Mouse (Mus musculus) bone marrow, adult 2 months (tissue): ENCODE results near the gene Rrm2. TPM values are rescaled to one million over a fixed set of nuclear protein-coding genes. Genes with fewer than 3 reads are reported as not detected.

Source experiments
- H3K27ac ChIP-seq: fragments of 200-500 bp; 2 replicates; pipeline ENCODE4 v1.5.1; 2012; ENCODE audit warnings: low read depth, mild to moderate bottlenecking, control low read depth, inconsistent platforms, low read length; ENCODE audit not compliant: control insufficient read depth, poor library complexity, insufficient read depth
- H3K4me1 ChIP-seq: fragments of 200-500 bp; 2 replicates; pipeline ENCODE4 v1.6.1; 2011; ENCODE audit warnings: low read length; ENCODE audit not compliant: control insufficient read depth, insufficient read depth
- H3K4me3 ChIP-seq: fragments of 200-500 bp; replicated peaks from 2 replicates; pipeline ENCODE3; 2011; ENCODE audit warnings: mild to moderate bottlenecking, low read depth, low read length, control low read depth; ENCODE audit not compliant: control insufficient read depth
- CTCF ChIP-seq: fragments of 200-500 bp; IDR thresholded peaks from 2 replicates; pipeline ENCODE4 v1.5.1; 2011; ENCODE audit warnings: low read length, control low read depth; ENCODE audit not compliant: control insufficient read depth, insufficient read depth
- POLR2A ChIP-seq: fragments of 200-500 bp; IDR thresholded peaks from 2 replicates; pipeline ENCODE4 v1.6.1; 2011; ENCODE audit warnings: low read depth, mild to moderate bottlenecking, control low read depth, low read length, borderline replicate concordance; ENCODE audit not compliant: control insufficient read depth
- WGBS: fragments of 180-500 bp; shearing (Covaris S2); methylation state at CpG from one replicate; pipeline ENCODE4 v1.1.7; 2018; 5-methylcytosine and 5-hydroxymethylcytosine counted together
- polyA plus RNA-seq: library from polyadenylated mRNA; stranded (reverse); fragments of >200 nt; gene quantifications from 2 replicates; pipeline ENCODE4 v1.2.4, GENCODE M21; 2011; ENCODE audit warnings: low replicate concordance; ENCODE audit not compliant: missing spikeins, insufficient read depth, insufficient read length

The Rrm2 gene
- polyA plus RNA-seq, 1 experiment: 203 TPM

DNA sequence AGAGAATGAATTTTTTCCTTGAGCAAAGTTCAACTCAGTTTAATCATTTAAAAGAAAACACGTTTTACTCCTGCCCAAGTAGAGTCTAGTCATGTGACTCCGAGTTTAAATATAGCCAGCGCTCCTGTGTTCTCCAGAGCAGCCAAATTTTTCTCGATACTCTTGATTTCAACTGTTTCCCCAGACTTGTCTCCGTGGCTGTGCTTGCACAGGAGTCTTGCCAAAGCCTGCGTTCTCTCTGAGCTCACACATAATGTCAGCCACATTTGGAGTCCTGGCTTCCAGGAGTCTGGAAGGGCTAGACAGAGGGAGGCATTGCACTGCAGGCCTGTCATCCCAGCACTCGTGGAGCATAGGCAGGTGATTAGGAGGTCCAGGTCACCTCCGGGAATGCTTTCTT lies 25.5 kb upstream of the Rrm2 start:
- WGBS: 57% methylated on average over 8 of the region's 8 CpGs
- no peaks in the 10 kb centered on the region for H3K4me1 ChIP-seq
- TF ChIP-seq CTCF: no peak
- TF ChIP-seq POLR2A: no peak
- H3K4me3 ChIP-seq: no peak overlapping the region
- no peak overlapping the region for H3K27ac ChIP-seq

GRCm38 (mm10) chr12:24683461-24683860 lies 24.6 kb upstream of the Rrm2 start:
- Histone ChIP-seq H3K4me1 (no peaks in the 10 kb centered on the region), H3K27ac (no peak overlapping the region), H3K4me3 (no peak overlapping the region)
- WGBS: 59% methylated on average over 7 of the region's 7 CpGs
- TF ChIP-seq CTCF (no peak), POLR2A (no peak)

DNA sequence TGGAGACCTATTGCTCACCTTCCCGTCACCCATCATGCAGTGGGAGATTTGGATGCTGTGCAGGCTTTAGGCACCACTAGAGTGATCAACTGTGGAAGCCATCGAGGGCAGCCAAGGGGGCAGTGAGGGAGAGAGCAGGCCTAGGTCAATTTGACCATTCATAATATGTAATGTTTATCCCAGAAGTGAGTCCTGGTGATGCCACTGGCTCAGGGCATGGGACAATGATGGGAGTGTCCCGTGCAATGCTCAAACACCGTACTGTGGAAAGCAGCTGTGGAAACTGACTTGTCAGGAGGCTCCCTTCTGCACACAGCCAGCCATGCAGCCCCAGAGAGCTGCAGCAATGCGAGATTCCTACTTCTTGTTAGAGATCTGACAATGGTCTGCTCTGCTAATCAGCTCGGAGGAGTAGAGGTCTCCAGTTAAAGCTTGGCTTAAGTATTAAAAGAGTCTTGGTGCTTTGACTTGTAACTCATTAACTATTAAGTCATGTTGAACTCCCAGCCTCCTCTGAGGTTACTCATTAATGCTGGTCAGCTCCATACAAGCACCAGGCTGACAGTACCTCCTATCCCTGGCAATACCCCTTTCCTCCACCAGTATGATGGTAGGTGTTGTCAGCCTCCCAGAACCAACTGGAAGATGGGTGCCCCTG lies 21.9 kb upstream of the Rrm2 start:
- Histone ChIP-seq H3K4me1 (no peaks in the 10 kb centered on the region), H3K27ac (no peak overlapping the region), H3K4me3 (no peak overlapping the region)
- 72% methylated on average over 6 of the region's 6 CpGs for WGBS
- TF ChIP-seq CTCF: no peak
- TF ChIP-seq POLR2A: no peak

DNA sequence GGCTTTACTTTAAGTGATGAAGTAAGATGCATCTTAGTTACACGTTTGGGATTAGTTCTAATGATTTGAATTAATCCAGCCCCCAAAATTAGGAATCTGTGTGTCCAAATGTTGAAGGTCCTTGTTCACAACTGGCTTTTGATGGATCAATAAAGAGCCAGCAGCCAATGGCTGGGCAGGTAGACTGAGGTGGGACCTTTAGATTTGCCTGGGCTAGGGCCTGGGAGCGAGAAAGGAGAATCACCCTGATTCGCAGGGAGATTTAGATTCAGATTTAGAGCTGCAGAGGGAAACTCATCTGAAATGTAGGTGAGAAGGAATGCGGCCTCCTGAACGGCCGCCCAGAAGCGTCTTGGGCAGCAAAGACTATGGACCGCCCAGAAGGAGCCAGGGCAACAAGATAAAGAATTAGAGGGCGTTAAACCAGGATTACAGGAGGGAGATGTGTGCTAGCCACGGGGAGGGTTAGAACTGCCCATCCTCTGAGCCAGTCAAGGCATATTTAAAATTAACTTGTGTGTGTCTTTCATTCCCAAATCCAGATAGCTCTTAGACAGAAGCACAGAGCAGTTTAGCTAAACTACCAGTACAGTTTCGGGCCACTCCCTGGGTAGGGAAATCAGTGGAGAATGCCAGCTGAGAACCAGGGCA lies 21.2 kb upstream of the Rrm2 start:
- Histone ChIP-seq H3K4me1 (no peaks in the 10 kb centered on the region), H3K4me3 (no peak overlapping the region), H3K27ac (no peak overlapping the region)
- 85% methylated on average over 11 of the region's 11 CpGs for WGBS
- no peak for TF ChIP-seq CTCF
- TF ChIP-seq POLR2A: no peak

DNA sequence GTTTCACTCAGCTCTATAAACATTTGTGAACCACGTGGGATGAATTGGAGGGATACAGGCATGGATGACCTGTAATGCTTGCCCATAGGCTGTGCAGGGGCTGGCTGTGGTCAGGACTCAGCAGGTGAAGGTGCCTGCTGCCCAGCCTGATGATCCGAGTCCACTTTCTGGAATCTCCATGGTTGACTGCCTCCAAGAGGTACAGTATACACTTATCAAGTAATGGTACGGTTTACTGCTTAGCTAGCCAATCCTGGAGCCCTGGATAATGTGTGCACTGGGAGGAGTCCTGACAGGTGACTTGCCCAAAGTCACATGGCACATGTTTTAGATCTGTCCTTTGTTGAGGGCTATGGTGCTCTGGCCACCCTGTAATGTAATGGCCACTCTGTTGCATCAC lies 17.7 kb upstream of the Rrm2 start:
- Histone ChIP-seq H3K27ac (no peak overlapping the region), H3K4me1 (no peaks in the 10 kb centered on the region), H3K4me3 (no peak overlapping the region)
- TF ChIP-seq POLR2A (no peak), CTCF (no peak)
- WGBS: 83% methylated on average over 3 of the region's 3 CpGs

DNA sequence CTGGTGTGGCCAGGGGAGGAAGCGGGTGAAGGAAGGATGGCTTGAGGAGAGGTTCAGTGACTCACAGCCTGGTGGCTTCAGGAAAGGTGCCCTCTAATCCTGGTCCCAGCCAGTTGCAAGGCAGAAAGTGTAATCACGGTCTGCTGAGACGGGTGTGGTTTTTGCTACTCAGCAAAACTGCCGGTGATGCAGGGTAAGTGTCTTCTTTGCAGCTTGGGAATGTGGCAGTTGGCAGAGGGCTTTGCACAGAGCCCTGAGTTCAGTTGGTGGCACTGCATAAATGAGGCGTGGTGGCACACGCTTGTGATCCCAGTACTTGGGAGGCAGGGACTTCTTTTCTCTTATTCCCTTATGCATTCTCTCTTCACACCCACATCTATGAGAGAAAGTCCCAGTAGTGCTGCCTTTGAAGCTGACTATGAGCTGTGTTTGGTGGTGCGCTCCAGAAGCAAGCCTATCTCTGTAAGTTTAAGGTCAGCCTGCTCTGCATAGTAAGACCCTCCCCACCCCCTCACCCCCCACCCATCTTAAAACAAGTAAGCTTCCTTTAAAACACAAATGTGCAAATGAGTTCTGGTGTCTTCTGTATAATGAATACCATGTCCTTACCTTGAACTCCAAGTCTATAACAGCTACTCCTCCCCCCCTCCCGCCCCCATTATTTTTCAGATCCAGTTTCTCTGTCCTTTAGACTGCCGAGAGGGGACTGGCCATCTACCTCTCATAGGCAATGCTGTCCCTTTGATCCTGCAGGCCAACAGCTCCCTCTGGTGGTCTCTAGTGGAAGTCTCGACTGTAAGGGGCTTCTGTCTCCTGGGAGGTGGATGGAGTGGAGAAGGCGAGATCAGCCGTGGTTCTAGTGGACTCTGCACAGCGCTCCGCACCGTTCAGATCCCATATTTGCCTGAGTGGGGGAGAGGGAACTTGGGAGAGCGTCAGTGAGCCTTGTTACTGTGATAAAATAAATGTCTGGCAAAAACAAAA lies 11.2 kb upstream of the Rrm2 start:
- 38% methylated on average over 16 of the region's 16 CpGs for WGBS
- Histone ChIP-seq H3K4me3 (no peak overlapping the region), H3K27ac (no peak overlapping the region), H3K4me1 (no peaks in the 10 kb centered on the region)
- TF ChIP-seq POLR2A: no peak
- TF ChIP-seq CTCF: peak; percentile 96

- Histone ChIP-seq H3K4me3 (no peak overlapping the region), H3K4me1 (no peaks in the 10 kb centered on the region), H3K27ac (no peak overlapping the region)
- WGBS: 47% methylated on average over 8 of the region's 8 CpGs
- TF ChIP-seq POLR2A (no peak), CTCF (peak; percentile 8; the same call in 1 of the 2 replicates)
These were observed 10.4 kb upstream of the Rrm2 start for GRCm38 (mm10) chr12:24697484-24698204.

GRCm38 (mm10) chr12:24698514-24698913 lies 9.5 kb upstream of the Rrm2 start:
- no peak overlapping the region for H3K27ac ChIP-seq
- H3K4me3 ChIP-seq: no peak overlapping the region
- WGBS: 82% methylated on average over 3 of the region's 3 CpGs
- TF ChIP-seq CTCF (no peak), POLR2A (no peak)
- no peaks in the 10 kb centered on the region for H3K4me1 ChIP-seq
